Mouse (Mus musculus) ES-E14 (cell line): ENCODE measurements around the gene Sdhc.

Experiments used
- CHD2 ChIP-seq: IDR thresholded peaks from 2 replicates; pipeline ENCODE4 v1.6.1; 2014; ENCODE audit warnings: mild to moderate bottlenecking, low read depth, low read length, inconsistent platforms
- ZC3H11A ChIP-seq: IDR thresholded peaks from 2 replicates; pipeline ENCODE4 v1.6.1; 2012; ENCODE audit warnings: low read depth, mild to moderate bottlenecking, inconsistent platforms, low read length, borderline replicate concordance
- ZNF384 ChIP-seq: IDR thresholded peaks from 2 replicates; pipeline ENCODE4 v1.6.1; 2012; ENCODE audit warnings: low read depth, low read length, inconsistent platforms

DNA sequence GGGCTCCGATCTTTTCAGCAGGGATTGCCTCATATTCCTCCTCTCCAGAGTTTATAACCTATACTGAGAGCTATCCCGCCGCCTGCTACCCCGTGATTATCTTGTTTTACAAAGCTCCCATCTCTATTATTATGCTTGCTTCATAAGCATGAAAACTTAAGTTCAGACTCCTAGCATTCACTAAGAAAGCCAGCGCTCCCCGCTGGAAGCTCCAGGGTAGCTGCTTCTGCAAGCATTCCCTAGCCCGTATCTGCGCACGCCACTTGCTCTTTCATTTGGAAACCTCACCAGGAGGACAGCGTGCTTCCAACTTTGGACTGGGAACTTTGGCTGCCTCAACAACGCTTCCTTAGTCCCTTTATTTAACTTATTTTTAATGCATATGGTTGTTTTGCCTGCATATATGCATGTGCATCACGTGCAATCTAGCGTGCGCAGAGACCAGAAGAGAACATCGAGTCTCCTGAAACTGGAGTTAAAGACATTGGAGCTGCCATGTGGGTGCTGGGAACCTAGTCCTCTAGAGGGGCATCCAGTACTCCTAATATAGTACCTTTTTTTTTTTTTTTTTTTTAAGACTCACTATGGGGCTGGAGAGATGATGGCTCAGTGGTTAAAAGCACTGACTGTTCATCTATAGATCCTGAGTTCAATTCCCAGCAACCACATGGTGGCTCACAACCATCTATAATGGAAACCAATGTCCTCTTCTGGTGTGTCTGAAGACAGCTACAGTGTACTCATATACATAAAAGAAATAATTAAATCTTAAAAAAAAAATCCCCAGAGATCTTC lies 38.4 kb downstream of the Sdhc start:
- TF ChIP-seq ZNF384 (no peak), CHD2 (no peak), ZC3H11A (no peak)
